Mouse (Mus musculus) myocyte (in vitro differentiated cells): Measurements from ENCODE around the gene Armh3. TPM values are rescaled to one million over a fixed set of nuclear protein-coding genes. Genes with fewer than 3 reads are reported as not detected.

Source experiments
- H3K27me3 ChIP-seq: one replicate; pipeline ENCODE4 v1.6.1; 2011; ENCODE audit not compliant: control insufficient read depth, insufficient read depth, insufficient read length
- H3K36me3 ChIP-seq: one replicate; pipeline ENCODE4 v1.6.1; 2011; ENCODE audit not compliant: control insufficient read depth, insufficient read depth
- H3K4me2 ChIP-seq: one replicate; pipeline ENCODE4 v1.6.1; 2011; ENCODE audit warnings: low read depth, control low read depth
- H3K4me3 ChIP-seq: one replicate; pipeline ENCODE4 v1.5.1; 2011; ENCODE audit warnings: mild to moderate bottlenecking, control low read depth, moderate library complexity
- H3K79me2 ChIP-seq: one replicate; pipeline ENCODE4 v1.6.1; 2011; ENCODE audit not compliant: control insufficient read depth, insufficient read depth
- H3ac ChIP-seq: one replicate; pipeline ENCODE4 v1.6.1; 2011; ENCODE audit not compliant: control insufficient read depth, insufficient read length
- CEBPB ChIP-seq: IDR thresholded peaks from 2 replicates; pipeline ENCODE4 v1.6.1; 2011; ENCODE audit warnings: mild to moderate bottlenecking, moderate library complexity; ENCODE audit not compliant: poor library complexity, insufficient read depth, severe bottlenecking
- E2F4 ChIP-seq: IDR thresholded peaks from one replicate; pipeline ENCODE4 v1.6.1; 2011; ENCODE audit warnings: mild to moderate bottlenecking, control low read depth, moderate library complexity; ENCODE audit not compliant: insufficient read depth
- MAX ChIP-seq: IDR thresholded peaks from one replicate; pipeline ENCODE4 v1.6.1; 2011; ENCODE audit warnings: low read depth, mild to moderate bottlenecking, control low read depth
- MYOD1 ChIP-seq, 3 experiments: IDR thresholded peaks; one replicate each; pipeline ENCODE4 v1.6.1; 2011; ENCODE audit warnings: control low read depth in 2 of 3, low read depth in 2 of 3, mild to moderate bottlenecking in 2 of 3, moderate library complexity in 1 of 3; ENCODE audit not compliant: insufficient read length in 2 of 3, control insufficient read depth in 1 of 3
- MYOG ChIP-seq, 3 experiments: IDR thresholded peaks; one replicate each; pipeline ENCODE4 v1.6.1; 2011; ENCODE audit warnings: control low read depth in 2 of 3, low read depth in 2 of 3, mild to moderate bottlenecking in 2 of 3; ENCODE audit not compliant: insufficient read length in 2 of 3, control insufficient read depth in 1 of 3, insufficient read depth in 1 of 3
- POLR2A ChIP-seq: IDR thresholded peaks from one replicate; pipeline ENCODE4 v1.6.1; 2011; ENCODE audit warnings: low read depth, mild to moderate bottlenecking, control low read depth, moderate library complexity; ENCODE audit not compliant: insufficient read length
- POLR2AphosphoS2 ChIP-seq: IDR thresholded peaks from one replicate; pipeline ENCODE4 v1.6.1; 2011; ENCODE audit warnings: low read depth, control low read depth; ENCODE audit not compliant: insufficient read length
- REST ChIP-seq: IDR thresholded peaks from one replicate; pipeline ENCODE4 v1.6.1; 2011; ENCODE audit warnings: mild to moderate bottlenecking, control low read depth, moderate library complexity; ENCODE audit not compliant: insufficient read depth, insufficient read length
- SRF ChIP-seq: IDR thresholded peaks from one replicate; pipeline ENCODE4 v1.6.1; 2011; ENCODE audit warnings: low read depth; ENCODE audit not compliant: control insufficient read depth, insufficient read length
- TCF12 ChIP-seq: IDR thresholded peaks from one replicate; pipeline ENCODE4 v1.6.1; 2011; ENCODE audit warnings: mild to moderate bottlenecking, control low read depth; ENCODE audit not compliant: poor library complexity, insufficient read depth, severe bottlenecking
- TCF3 ChIP-seq: IDR thresholded peaks from one replicate; pipeline ENCODE4 v1.6.1; 2011; ENCODE audit warnings: low read depth, control low read depth; ENCODE audit not compliant: insufficient read length
- USF1 ChIP-seq: IDR thresholded peaks from one replicate; pipeline ENCODE4 v1.6.1; 2011; ENCODE audit warnings: low read depth, mild to moderate bottlenecking, control low read depth, moderate library complexity
- polyA plus RNA-seq: library from polyadenylated mRNA; unstranded; fragments of >200 nt; fragmentation: generic; extraction: Trizol; gene quantifications from one replicate; pipeline ENCODE4 v1.2.1, GENCODE M21; 2012; ENCODE audit warnings: missing spikeins

The Armh3 gene
- polyA plus RNA-seq, 1 experiment, result 9.7 TPM

GRCm38 (mm10) chr19:46032731-46033510 is 34.6 kb upstream of the Armh3 start:
- no peak overlapping the region for H3ac ChIP-seq
- H3K27me3 ChIP-seq, result no peaks in the 10 kb centered on the region
- TF ChIP-seq MAX, result no peak
- no peak for TF ChIP-seq POLR2A
- no peak for TF ChIP-seq MYOD1 (IDR thresholded peaks at IDR 0.05; ENCODE audit: control insufficient read depth in 1 of 3, insufficient read length in 2 of 3, low read depth in 2 of 3)
- TF ChIP-seq TCF3, result no peak
- TF ChIP-seq TCF12, result no peak
- no peak for TF ChIP-seq SRF
- TF ChIP-seq REST, result no peak
- no peak for TF ChIP-seq E2F4
- TF ChIP-seq USF1, result no peak
- TF ChIP-seq MYOG (IDR thresholded peaks at IDR 0.05; ENCODE audit: control insufficient read depth in 1 of 3, insufficient read depth in 1 of 3, insufficient read length in 2 of 3, low read depth in 2 of 3), result no peak
- TF ChIP-seq POLR2AphosphoS2, result no peak
- no peak for TF ChIP-seq CEBPB
- H3K4me2 ChIP-seq, result no peak overlapping the region
- peaks cover 22% of the 10 kb centered on the region for H3K79me2 ChIP-seq
- H3K36me3 ChIP-seq, result peaks cover 26% of the 10 kb centered on the region
- H3K4me3 ChIP-seq, result no peak overlapping the region

DNA sequence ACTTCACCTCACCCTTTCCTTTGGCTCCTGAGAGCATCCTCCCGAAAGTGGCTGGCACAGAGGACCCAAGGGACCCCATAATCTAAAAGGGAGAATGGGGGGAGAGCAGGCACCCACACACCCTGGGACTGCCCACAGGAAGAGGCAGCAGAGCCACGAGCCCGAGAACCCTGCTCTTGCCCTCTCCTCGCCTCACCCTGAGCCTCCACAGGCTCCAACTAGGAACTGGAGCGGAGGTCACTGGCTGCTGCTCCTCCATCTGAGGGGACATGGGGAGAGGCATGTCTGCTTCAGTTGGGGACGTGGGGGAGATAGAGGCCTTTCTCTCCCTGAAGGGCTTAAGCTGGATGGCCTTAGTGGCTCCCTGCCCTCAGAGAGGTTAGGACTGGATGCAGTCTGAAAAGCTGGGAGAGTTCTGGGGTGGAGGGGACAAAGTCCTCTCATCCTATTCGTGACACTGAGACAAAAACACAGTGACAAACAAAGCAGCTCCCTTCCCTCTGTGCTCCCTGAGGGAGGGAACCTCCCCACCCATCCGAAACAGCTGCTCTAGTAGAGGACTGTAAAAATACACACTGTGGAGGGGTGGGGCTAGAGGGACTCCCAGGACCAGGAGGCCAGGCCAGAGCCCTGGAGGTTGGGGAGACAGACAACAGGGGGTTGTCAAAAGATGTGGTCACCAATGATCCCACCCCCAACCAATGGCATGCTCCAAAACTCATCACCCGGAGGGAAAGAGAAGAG is 33.6 kb upstream of the Armh3 start:
- Histone ChIP-seq H3K79me2 (peaks cover 11% of the 10 kb centered on the region), H3K4me2 (no peak overlapping the region), H3K27me3 (no peaks in the 10 kb centered on the region), H3ac (no peak overlapping the region), H3K4me3 (no peak overlapping the region), H3K36me3 (peaks cover 26% of the 10 kb centered on the region)
- TF ChIP-seq MYOG (IDR thresholded peaks at IDR 0.05; ENCODE audit: control insufficient read depth in 1 of 3, insufficient read depth in 1 of 3, insufficient read length in 2 of 3, low read depth in 2 of 3) (peak in 2 of 3 experiments; percentile 64 to 65), MYOD1 (IDR thresholded peaks at IDR 0.05; ENCODE audit: control insufficient read depth in 1 of 3, insufficient read length in 2 of 3, low read depth in 2 of 3) (peak in 1 of 3 experiments; percentile 57), REST (no peak), E2F4 (no peak)

DNA sequence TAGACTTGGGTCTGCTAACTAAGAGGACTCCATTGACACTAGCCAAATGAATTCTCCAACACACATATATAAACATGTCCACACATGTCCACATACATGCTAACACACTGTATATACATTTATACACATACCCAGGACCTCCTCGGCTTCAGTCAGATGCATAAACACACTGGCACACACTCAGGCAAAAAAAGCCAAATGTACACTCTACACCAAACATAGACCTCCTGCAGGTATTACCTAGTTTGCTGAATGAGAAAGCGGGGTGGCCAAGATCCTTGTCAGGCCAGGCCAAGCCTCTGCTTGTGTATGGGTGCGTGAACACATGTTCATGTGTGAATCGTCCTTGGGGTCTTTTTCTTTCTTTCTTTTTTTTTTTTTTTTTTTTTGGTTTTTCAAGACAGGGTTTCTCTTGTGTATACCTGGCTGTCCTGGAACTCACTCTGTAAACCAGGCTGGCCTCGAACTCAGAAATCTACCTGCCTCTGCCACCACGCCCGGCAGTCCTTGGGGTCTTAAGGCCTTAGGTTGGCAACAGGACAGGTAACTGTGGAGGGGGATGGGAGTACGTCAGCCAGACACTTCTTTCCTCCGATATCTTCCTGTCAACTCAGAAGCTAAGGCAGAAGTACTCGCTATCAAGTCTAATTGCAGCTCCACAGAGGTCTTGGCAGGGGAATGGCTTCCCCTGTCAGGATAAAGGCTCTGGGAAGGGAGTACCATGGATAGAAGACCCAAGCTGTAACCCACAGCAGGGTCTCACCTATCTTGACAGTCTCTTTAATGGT is 32.1 kb upstream of the Armh3 start:
- Histone ChIP-seq H3K79me2 (no peaks in the 10 kb centered on the region), H3K27me3 (no peaks in the 10 kb centered on the region), H3K4me3 (no peak overlapping the region), H3K36me3 (peaks cover 21% of the 10 kb centered on the region), H3ac (no peak overlapping the region), H3K4me2 (no peak overlapping the region)
- TF ChIP-seq MYOG (IDR thresholded peaks at IDR 0.05; ENCODE audit: control insufficient read depth in 1 of 3, insufficient read depth in 1 of 3, insufficient read length in 2 of 3, low read depth in 2 of 3) (no peak), MAX (no peak), POLR2A (no peak), USF1 (no peak), MYOD1 (IDR thresholded peaks at IDR 0.05; ENCODE audit: control insufficient read depth in 1 of 3, insufficient read length in 2 of 3, low read depth in 2 of 3) (no peak), POLR2AphosphoS2 (peak; percentile 7)

DNA sequence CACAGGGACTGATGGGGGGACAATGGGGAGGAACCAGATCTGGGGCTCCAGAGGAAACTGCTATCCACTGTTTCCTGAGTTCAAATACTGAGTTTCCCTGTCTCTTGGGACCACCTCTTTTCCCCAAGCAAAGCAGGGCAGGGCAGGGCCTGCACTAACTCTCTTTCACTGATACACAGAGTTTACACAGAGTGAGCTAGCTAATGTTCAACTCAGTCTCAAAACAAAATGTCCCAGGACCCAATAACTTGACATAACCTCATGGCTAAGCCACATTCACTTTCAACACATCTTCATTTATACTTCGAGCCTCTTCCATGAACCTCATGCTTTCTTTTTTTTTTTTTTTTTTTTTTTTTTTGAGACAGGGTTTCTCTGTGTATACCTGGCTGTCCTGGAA is 31.4 kb upstream of the Armh3 start:
- Histone ChIP-seq H3K4me3 (no peak overlapping the region), H3K4me2 (no peak overlapping the region), H3K79me2 (no peaks in the 10 kb centered on the region), H3ac (no peak overlapping the region), H3K36me3 (peaks cover 13% of the 10 kb centered on the region), H3K27me3 (no peaks in the 10 kb centered on the region)
- TF ChIP-seq TCF12, result no peak
- TF ChIP-seq E2F4, result no peak
- no peak for TF ChIP-seq REST
- TF ChIP-seq POLR2AphosphoS2, result no peak
- no peak for TF ChIP-seq USF1
- no peak for TF ChIP-seq TCF3
- TF ChIP-seq MYOD1 (IDR thresholded peaks at IDR 0.05; ENCODE audit: control insufficient read depth in 1 of 3, insufficient read length in 2 of 3, low read depth in 2 of 3), result no peak
- TF ChIP-seq MYOG (IDR thresholded peaks at IDR 0.05; ENCODE audit: control insufficient read depth in 1 of 3, insufficient read depth in 1 of 3, insufficient read length in 2 of 3, low read depth in 2 of 3), result no peak
- no peak for TF ChIP-seq POLR2A
- no peak for TF ChIP-seq CEBPB
- TF ChIP-seq SRF, result no peak
- TF ChIP-seq MAX, result no peak
